Comparison of ENCODE assay signal across 8 mouse cellular contexts in the genomic region with DNA sequence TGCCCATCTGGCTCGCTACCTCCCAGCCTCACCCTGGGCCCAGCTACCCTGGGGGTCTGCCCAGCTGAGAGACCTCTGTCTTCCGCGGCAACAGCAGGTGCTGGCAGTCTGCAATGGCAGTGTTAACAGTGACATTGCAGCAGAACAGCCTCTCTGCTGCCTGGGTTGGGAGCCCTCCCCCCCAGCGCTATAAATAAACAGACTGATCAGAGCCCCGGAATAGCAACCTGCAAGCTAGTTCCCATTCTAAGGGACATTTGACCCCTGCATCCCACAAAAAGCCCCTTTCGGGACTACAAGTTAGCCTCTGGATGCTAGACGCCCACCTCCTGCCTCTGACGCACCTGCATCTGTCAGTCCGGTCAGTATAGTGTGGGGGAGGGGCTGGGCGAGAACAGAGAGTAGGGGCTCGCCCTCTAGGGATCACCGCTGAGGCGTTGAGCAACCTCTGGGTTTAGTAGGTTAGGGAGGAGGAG. TPM values are rescaled to one million over a fixed set of nuclear protein-coding genes. Genes with fewer than 3 reads are reported as not detected.
DNase-seq lines count a peak whose midpoint lies in the region; ATAC-seq and TF ChIP-seq lines count a peak whose summit lies in the region.

Gene Myadml2 (minus strand): TSS at position 158 of the 476 bp plus-strand sequence.

- DNase-seq in kidney, adult 8-10 months, result no peak
- no peak for DNase-seq in ES-E14 (ENCODE audit: low read depth, low spot score)
- peak; percentile 32 for DNase-seq in embryonic facial prominence, embryonic 11.5 days (ENCODE audit: low spot score)
- DNase-seq in limb, embryonic 11.5 days (ENCODE audit: low spot score), result peak; percentile 63
- DNase-seq in neural tube, embryonic 10.5 days (ENCODE audit: extremely low spot score, low spot score), result peak; percentile 55
- DNase-seq in ovary, postnatal 36 days (ENCODE audit: low spot score), result no peak

- no peaks in the 10 kb centered on the region for H3K36me3 ChIP-seq in kidney, embryonic 16.5 days (ENCODE audit: insufficient read depth, low read length)
- no peaks in the 10 kb centered on the region for H3K36me3 ChIP-seq in ES-E14 (ENCODE audit: control insufficient read depth, insufficient read depth, low read length, poor library complexity, severe bottlenecking)
- H3K36me3 ChIP-seq in embryonic facial prominence, embryonic 11.5 days (replicated peaks; ENCODE audit: control insufficient read depth, insufficient read depth, low read depth, low read length), result no peaks in the 10 kb centered on the region
- no peaks in the 10 kb centered on the region for H3K36me3 ChIP-seq in heart, embryonic 11.5 days (ENCODE audit: control insufficient read depth, insufficient read depth, low read length)
- H3K36me3 ChIP-seq in limb, embryonic 11.5 days (ENCODE audit: control insufficient read depth, insufficient read depth, low read length), result no peaks in the 10 kb centered on the region

- H3K9ac ChIP-seq in kidney, embryonic 16.5 days (replicated peaks; ENCODE audit: low read length), result peak within 1 kb of the TSS; percentile 43
- H3K9ac ChIP-seq in ES-E14 (ENCODE audit: insufficient read depth, low read depth, low read length, poor library complexity, severe bottlenecking), result 0 out of 2 replicates have a peak within 1 kb of the TSS, but pooled peaks have one; percentile 35
- H3K9ac ChIP-seq in embryonic facial prominence, embryonic 11.5 days (replicated peaks; ENCODE audit: low read length), result peak within 1 kb of the TSS; percentile 1; the same call in 1 of the 2 replicates
- peak within 1 kb of the TSS; percentile 71 for H3K9ac ChIP-seq in heart, embryonic 11.5 days (ENCODE audit: low read depth, low read length)
- H3K9ac ChIP-seq in limb, embryonic 11.5 days (ENCODE audit: low read length), result no peak within 1 kb of the TSS

- H3K4me1 ChIP-seq in kidney, embryonic 16.5 days (ENCODE audit: insufficient read depth, low read length), result peaks cover 13% of the 10 kb centered on the region
- H3K4me1 ChIP-seq in ES-E14 (ENCODE audit: control insufficient read depth in 2 of 2, insufficient read depth in 2 of 2, low read length in 2 of 2, poor library complexity in 1 of 2), result peaks cover 0 to 10% of the 10 kb centered on the region in 2 experiments; a peak in 1 of 4 replicates
- peaks cover under 1% of the 10 kb centered on the region; the same call in 1 of the 2 replicates for H3K4me1 ChIP-seq in embryonic facial prominence, embryonic 11.5 days (ENCODE audit: control insufficient read depth, insufficient read depth, low read length)
- peaks cover 16% of the 10 kb centered on the region for H3K4me1 ChIP-seq in heart, embryonic 11.5 days (ENCODE audit: control insufficient read depth, insufficient read depth, low read length)
- peaks cover 9% of the 10 kb centered on the region for H3K4me1 ChIP-seq in limb, embryonic 11.5 days (ENCODE audit: control insufficient read depth, insufficient read depth, low read length)

- 4% methylated on average over 13 of the region's 13 CpGs for WGBS in kidney, embryonic 16.5 days
- WGBS in embryonic facial prominence, embryonic 11.5 days, result 2% methylated on average over 13 of the region's 13 CpGs
- 2% methylated on average over 13 of the region's 13 CpGs for WGBS in heart, embryonic 11.5 days (ENCODE audit: insufficient replicate concordance)
- 2% methylated on average over 13 of the region's 13 CpGs for WGBS in limb, embryonic 11.5 days

- in situ Hi-C loops in ES-E14 (cut with MboI; ENCODE audit: low sequenced_read_pairs in 2 of 2, unreplicated experiment in 2 of 2), result no loop called here

- ATAC-seq in kidney, embryonic 16.5 days (ENCODE audit: low FRiP score, low TSS enrichment), result no peak
- no peak for ATAC-seq in embryonic facial prominence, embryonic 11.5 days (replicated peaks; ENCODE audit: insufficient number of reproducible peaks, low FRiP score, low TSS enrichment, low read depth)
- 0 out of 2 replicates have a peak, but pooled peaks have one; percentile 9 for ATAC-seq in heart, embryonic 11.5 days (replicated peaks; ENCODE audit: insufficient number of reproducible peaks, low FRiP score, low TSS enrichment)
- ATAC-seq in limb, embryonic 11.5 days (ENCODE audit: insufficient number of reproducible peaks, low FRiP score, low TSS enrichment, low read depth), result 0 out of 2 replicates have a peak, but pooled peaks have one; percentile 45

- no peaks in the 10 kb centered on the region for H3K27me3 ChIP-seq in kidney, embryonic 16.5 days (ENCODE audit: insufficient read depth, low read length)
- H3K27me3 ChIP-seq in embryonic facial prominence, embryonic 11.5 days (ENCODE audit: control insufficient read depth, insufficient read depth, low read length), result peaks cover 5% of the 10 kb centered on the region; the same call in 1 of the 2 replicates
- H3K27me3 ChIP-seq in heart, embryonic 11.5 days (ENCODE audit: control insufficient read depth, insufficient read depth, low read length), result peaks cover 13% of the 10 kb centered on the region
- H3K27me3 ChIP-seq in limb, embryonic 11.5 days (ENCODE audit: control insufficient read depth, insufficient read depth, low read length), result no peaks in the 10 kb centered on the region

- no peak within 1 kb of the TSS for H3K27ac ChIP-seq in kidney, embryonic 16.5 days (ENCODE audit: low read length)
- no peak within 1 kb of the TSS for H3K27ac ChIP-seq in ES-E14 (ENCODE audit: insufficient read depth, low read depth, low read length, poor library complexity, severe bottlenecking)
- no peak within 1 kb of the TSS for H3K27ac ChIP-seq in embryonic facial prominence, embryonic 11.5 days (replicated peaks; ENCODE audit: low read depth, low read length)
- peak within 1 kb of the TSS; percentile 90 for H3K27ac ChIP-seq in heart, embryonic 11.5 days (ENCODE audit: low read depth, low read length)
- H3K27ac ChIP-seq in limb, embryonic 11.5 days (replicated peaks; ENCODE audit: low read depth, low read length), result no peak within 1 kb of the TSS

- H3K4me2 ChIP-seq in kidney, embryonic 16.5 days (replicated peaks; ENCODE audit: low read depth, low read length), result peak within 1 kb of the TSS; percentile 54
- H3K4me2 ChIP-seq in embryonic facial prominence, embryonic 11.5 days (ENCODE audit: low read depth, low read length), result peak within 1 kb of the TSS; percentile 4; the same call in 1 of the 2 replicates
- H3K4me2 ChIP-seq in heart, embryonic 11.5 days, result peak within 1 kb of the TSS; percentile 67
- peak within 1 kb of the TSS; percentile 20 for H3K4me2 ChIP-seq in limb, embryonic 11.5 days (ENCODE audit: low read depth, severe bottlenecking)

- no peaks in the 10 kb centered on the region for H3K9me3 ChIP-seq in kidney, embryonic 16.5 days (ENCODE audit: low read length)
- no peaks in the 10 kb centered on the region for H3K9me3 ChIP-seq in ES-E14 (ENCODE audit: control insufficient read depth, insufficient read depth, low read depth, low read length)
- H3K9me3 ChIP-seq in embryonic facial prominence, embryonic 11.5 days (replicated peaks; ENCODE audit: control insufficient read depth, low read length), result no peaks in the 10 kb centered on the region
- H3K9me3 ChIP-seq in heart, embryonic 11.5 days (replicated peaks; ENCODE audit: control insufficient read depth, low read length), result no peaks in the 10 kb centered on the region
- no peaks in the 10 kb centered on the region for H3K9me3 ChIP-seq in limb, embryonic 11.5 days (ENCODE audit: control insufficient read depth, low read length)

- peak within 1 kb of the TSS; percentile 32 for H3K4me3 ChIP-seq in kidney, embryonic 16.5 days (ENCODE audit: low read length)
- H3K4me3 ChIP-seq in ES-E14 (ENCODE audit: insufficient read depth in 1 of 2, low read depth in 1 of 2, low read length in 2 of 2, poor library complexity in 1 of 2, severe bottlenecking in 1 of 2), result peak within 1 kb of the TSS; percentile 51
- no peak within 1 kb of the TSS for H3K4me3 ChIP-seq in embryonic facial prominence, embryonic 11.5 days (ENCODE audit: low read depth, low read length)
- H3K4me3 ChIP-seq in heart, embryonic 11.5 days (ENCODE audit: low read depth, low read length), result peak within 1 kb of the TSS; percentile 49
- no peak within 1 kb of the TSS for H3K4me3 ChIP-seq in limb, embryonic 11.5 days (ENCODE audit: low read depth, low read length)

TF ChIP-seq in ES-E14, 5 proteins besides CTCF, POLR2A, EP300 and RAD21:
- TF ChIP-seq HCFC1 (IDR thresholded peaks at IDR 0.05; ENCODE audit: borderline replicate concordance, insufficient read depth, low read length) (no peak), ZNF384 (IDR thresholded peaks at IDR 0.05; ENCODE audit: low read depth, low read length) (no peak), MAFK (IDR thresholded peaks at IDR 0.05; ENCODE audit: insufficient read depth, low read depth, low read length) (no peak), CHD2 (IDR thresholded peaks at IDR 0.05; ENCODE audit: low read depth, low read length) (no peak), ZC3H11A (IDR thresholded peaks at IDR 0.05; ENCODE audit: borderline replicate concordance, low read depth, low read length) (no peak)

RNA-seq across cellular contexts. Expression of gene Myadml2, which starts in this region (rescaled TPM):
- 0.51 and 0.73 TPM in 2 replicates for polyA plus RNA-seq in kidney, embryonic 16.5 days (2015; fragmentation: Nextera tagmentation; extraction: Ambion mirVana)
- total RNA-seq in ES-E14 (2012; rRNA removed), result 0.63 TPM in 1 of 2 replicates, not detected in the other
- not detected in 2 replicates for polyA plus RNA-seq in embryonic facial prominence, embryonic 11.5 days (2014; fragmentation: Nextera tagmentation; extraction: Ambion mirVana)
- 8.1 and 12.3 TPM in 2 replicates for polyA plus RNA-seq in heart, embryonic 11.5 days (2014; fragmentation: Nextera tagmentation; extraction: Ambion mirVana)
- polyA plus RNA-seq in limb, embryonic 11.5 days (2014; fragmentation: Nextera tagmentation; extraction: Ambion mirVana), result not detected in 2 replicates

Comparison
In these comparisons a context has a peak if more than half of its experiments do, and no peak if none do; other contexts are left out.
1. Peak in DNase-seq, H3K9ac ChIP-seq and H3K4me2 ChIP-seq in embryonic facial prominence, embryonic 11.5 days; RNA of the gene not detected or under 1 TPM.
2. Peak in DNase-seq, ATAC-seq and H3K4me2 ChIP-seq in limb, embryonic 11.5 days; RNA of the gene not detected or under 1 TPM.
3. H3K4me2 ChIP-seq: peak in every context shown above with its lines; median percentile 67 in heart, embryonic 11.5 days; 54 in kidney, embryonic 16.5 days; 20 in limb, embryonic 11.5 days; 4 in embryonic facial prominence, embryonic 11.5 days.
4. H3K4me3 ChIP-seq: peak in kidney, embryonic 16.5 days (single experiment), ES-E14 (2 of 2) and heart, embryonic 11.5 days (single experiment); none in embryonic facial prominence, embryonic 11.5 days (single experiment) and limb, embryonic 11.5 days (single experiment).